Mouse (Mus musculus): ENCODE data around the gene Actr2.

DNA sequence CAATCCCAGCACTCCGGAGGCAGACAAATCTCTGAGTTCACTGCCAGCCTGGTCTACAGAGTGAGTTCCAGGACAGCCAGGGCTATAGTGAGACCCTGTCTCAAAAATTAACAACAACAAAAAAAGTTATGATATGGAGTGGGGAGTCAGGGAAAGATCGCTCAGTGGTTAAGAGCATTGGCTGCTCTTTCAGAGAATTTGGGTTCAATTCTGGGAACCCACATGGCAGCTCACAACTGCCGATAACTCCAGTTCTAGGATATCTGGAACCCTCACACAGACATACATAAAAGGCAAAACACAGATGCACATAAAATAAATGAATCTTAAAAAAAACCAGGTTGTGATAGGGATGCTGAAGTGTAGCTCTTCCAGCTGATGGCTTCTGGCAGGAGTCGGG, 83.7 kb downstream of the Actr2 start:
- TF ChIP-seq POLR2A (IDR thresholded peaks at IDR 0.05; ENCODE audit: low read depth, low read length) (no peak), CTCF (IDR thresholded peaks at IDR 0.05; ENCODE audit: borderline replicate concordance, insufficient read depth, low read length) (no peak)
